Mouse (Mus musculus) heart, postnatal 10 days (tissue): Measurements from ENCODE around the gene Tagln2. TPM values are rescaled to one million over a fixed set of nuclear protein-coding genes. Genes with fewer than 3 reads are reported as not detected.

Source experiments
- DNase-seq, 2 experiments: peaks; one replicate each; pipeline ENCODE4 v3.0.0; 2021
- intact Hi-C: fragments of 180-260 bp; cut with DNase I; formaldehyde crosslinking; loops from one replicate; pipeline ENCODE4 v1.15.1; 2025
- total RNA-seq, 2 experiments: library from RNA; stranded (reverse); gene quantifications; 2 replicates each; pipeline ENCODE4 v1.2.3; 2021

Gene Tagln2
- total RNA-seq, 2 experiments from 2014 or later, result 173 to 178 TPM

DNA sequence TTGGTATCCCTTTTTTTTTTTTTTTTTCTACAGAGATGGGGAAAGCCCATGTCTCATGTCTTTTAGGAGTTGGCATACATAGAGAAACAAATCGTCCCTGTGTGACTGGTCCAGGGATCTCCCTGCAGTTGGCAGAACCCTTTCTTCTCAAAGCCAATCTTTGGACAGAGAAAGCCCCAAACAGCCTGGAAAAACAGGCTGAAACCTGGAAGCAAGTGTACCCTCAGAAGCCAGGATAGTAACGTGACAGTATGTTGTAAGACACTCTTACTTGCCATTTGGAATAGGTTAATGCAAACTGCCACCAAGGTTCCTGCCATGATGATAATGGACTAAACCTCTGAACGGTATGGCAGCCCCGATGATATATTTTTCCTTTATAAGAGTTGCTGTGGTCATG, 19.5 kb upstream of the Tagln2 start:
- intact Hi-C loops, result no loop called here
- no peak for DNase-seq

DNA sequence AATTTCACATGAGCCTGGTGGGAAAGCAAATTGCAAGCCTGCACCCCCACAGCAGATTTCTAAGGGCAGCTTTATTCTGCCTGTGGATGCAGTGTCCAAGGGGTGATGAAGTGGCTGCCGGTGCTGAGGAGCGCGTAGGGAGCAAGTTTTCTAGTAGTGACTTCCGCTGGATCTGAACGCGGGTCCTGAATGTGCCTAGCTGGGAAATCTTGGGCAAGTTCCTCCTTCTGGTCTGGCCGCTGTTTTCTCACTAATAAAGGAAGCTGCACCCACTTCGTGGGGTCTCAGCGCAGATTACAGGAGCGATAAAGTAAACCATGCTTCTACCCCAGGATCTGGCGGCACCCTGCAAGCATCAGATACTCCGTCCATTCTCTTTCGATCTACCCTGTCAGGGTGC, 18.7 kb upstream of the Tagln2 start:
- no peak for DNase-seq
- intact Hi-C loops, result no loop called here

DNA sequence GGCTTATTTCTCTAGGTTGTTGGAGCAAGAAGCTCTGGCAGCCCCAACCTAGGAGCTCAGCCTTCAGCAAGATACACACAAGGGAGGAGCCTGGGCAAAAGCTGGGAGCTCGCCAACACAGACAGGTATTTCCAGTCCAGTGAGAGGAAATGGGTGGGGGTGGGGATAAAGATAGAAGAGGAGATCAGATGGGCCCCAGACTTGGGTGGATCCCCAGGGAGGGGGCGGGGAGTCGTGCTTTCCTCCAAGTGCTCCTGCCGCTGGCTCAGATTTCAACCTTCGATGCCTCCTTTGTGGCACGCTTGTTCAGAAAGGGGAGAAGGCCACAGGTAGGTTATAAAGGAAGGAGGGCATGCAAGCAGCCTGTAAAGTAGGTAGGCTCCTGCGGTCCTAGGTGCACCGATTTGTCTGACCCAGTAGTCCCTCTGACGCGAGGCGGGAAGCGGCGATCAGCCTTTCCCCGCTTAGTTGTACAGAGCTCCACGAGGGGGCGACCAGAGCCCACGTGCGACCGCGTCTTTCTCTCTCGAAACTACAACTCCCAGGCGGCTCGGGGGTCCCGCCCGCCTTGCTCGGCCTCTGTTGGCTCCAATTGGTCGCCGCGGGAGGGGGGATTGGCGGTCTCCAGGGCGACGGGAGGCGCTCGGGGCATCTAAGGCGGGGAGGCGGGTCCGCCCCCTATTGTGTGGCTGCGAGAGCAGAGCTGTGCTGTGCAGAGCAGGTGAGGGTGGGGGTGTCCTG, 18.1 kb upstream of the Tagln2 start, which contains the start of gene Igsf9:
Gene Igsf9 (plus strand): TSS at position 249 of the 741 bp plus-strand sequence.
- peak; percentile 91 to 92 for DNase-seq
- intact Hi-C loops, result no loop called here

DNA sequence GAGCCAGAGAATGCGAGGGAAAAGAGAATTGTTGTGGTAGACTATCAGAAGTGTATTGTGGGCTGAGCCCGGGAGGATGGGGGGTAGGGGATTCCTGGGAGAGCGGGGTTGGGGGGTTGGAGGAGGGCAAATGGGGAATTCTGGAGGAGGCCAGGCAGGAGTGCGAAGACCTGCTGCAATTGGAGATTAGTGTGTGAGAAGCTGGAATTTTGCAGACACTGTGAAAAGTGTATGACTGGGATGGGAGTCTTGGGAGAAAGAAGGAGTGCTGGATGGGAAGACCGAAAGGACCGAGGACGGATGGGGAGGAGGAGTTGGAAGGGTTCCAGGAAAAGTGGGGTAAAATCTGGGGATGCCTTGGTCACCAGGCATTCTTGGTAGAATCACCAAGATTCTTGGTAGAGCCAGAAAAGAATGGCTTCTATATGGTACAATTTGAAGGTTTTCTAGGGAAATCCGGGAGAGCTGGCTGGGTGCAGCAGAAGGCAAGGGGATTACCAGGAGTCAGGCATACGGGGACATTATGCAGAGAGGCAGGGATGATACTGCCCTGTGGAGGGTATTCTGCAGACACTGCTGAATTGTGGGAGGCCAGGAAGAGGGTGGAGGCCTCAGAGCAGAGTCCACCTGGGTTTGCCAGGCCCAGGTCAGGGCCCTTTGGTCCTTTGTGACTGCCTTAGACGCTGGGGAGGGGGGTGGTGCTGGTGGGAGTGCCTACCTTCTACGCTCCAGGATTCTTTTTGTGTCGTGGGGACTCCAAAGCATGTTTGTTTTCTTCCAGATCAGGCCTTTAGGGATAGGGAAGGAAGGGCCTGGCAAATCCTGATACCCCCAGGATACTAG, 17.1 kb upstream of the Tagln2 start:
- intact Hi-C loops, result no loop called here

DNA sequence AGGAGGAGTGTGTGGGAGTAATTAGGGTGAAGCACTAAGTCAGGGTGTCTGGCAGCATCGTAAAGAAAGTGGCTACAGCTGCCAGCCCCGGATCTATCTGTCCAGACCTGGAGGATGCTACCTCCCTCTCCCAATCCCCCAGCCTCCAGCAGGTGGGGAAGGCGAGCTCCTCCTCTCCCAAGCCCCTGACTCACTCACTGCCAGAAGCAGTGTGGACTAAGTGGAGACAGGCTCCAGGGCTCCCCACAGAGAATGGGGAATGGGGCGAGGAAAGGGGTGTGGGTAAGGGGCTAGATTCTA, 16.5 kb upstream of the Tagln2 start:
- intact Hi-C loops, result no loop called here

More for the DNA sequence above, 17.1 kb upstream of the Tagln2 start:
- DNase-seq, result no peak

DNA sequence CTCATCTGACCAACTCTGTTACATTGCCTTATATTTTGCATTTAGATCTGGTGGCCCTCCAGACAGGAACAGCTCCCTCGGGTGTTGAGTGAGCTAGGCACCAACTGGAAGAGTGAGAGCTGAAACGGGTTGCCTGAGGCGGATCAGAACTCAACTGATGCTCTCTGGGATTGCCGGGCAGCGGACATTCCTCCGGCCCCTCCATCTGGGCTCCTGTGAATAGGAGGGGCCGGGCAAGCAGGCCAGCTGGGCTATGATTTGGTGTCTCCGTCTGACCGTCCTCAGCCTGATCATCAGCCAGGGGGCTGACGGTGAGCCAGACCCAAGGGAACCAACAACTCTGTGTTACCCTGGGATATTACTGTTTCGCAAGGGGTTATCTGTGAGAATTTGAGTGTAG, 15.6 kb upstream of the Tagln2 start:
- intact Hi-C loops, result no loop called here
- DNase-seq, result no peak

More for the DNA sequence above, 16.5 kb upstream of the Tagln2 start:
- no peak for DNase-seq

DNA sequence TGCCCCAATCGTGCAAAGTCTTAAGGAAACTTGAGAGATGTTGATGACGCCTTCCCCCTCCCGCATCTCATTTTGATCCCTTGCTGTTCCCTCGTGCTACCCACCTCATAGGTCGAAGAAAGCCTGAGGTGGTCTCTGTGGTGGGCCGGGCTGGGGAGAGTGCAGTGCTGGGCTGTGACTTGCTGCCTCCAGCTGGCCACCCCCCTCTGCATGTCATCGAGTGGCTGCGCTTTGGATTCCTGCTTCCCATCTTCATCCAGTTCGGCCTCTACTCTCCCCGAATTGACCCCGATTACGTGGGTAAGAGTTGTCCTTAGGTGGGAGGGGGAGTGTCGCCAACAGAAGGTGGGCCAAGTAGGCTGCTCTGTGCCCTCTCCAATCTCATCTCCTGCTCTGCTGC, 15.2 kb upstream of the Tagln2 start:
- intact Hi-C loops, result no loop called here
- no peak for DNase-seq

DNA sequence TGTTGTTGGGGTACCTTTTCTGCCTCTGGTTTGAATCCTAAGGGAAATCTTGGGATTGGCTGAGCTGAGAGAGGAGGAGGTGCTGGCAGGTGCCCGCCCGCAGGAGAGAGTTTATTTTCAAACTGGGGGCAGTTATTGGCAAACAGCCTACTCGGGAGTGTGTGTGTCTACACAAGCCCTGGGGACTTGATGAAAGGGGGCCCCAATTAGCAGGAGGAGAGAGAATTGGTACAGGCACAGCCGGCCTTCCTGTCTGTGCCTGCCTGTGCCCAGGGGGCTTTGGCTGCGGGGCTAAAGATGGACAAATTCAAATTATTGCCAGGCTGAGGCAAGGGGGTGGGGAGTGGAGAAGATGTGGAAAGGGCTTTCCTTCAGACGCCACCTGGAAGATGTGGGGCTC, 14.0 kb upstream of the Tagln2 start:
- DNase-seq, result no peak
- intact Hi-C loops, result no loop called here

DNA sequence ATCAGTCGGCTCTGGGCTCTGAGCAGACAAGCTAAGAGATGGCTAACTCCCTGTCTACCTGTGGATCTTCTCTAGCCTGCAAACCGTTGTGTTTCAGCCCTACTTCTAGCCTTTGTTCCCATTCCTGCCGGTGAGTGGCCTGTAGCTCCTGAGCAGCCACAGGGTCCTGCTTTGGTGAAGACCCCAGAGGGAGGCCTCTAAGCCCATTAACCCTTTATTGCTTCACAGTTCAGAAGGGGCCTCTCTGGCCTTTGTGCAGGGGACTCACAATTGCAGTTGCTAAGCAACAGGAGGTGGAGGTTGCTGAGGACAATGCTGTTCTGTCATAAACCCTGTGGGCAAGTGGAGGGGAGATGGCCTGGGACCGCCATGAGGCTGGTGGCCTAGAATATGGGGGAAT, 13.6 kb upstream of the Tagln2 start:
- DNase-seq, result no peak
- intact Hi-C loops, result no loop called here

DNA sequence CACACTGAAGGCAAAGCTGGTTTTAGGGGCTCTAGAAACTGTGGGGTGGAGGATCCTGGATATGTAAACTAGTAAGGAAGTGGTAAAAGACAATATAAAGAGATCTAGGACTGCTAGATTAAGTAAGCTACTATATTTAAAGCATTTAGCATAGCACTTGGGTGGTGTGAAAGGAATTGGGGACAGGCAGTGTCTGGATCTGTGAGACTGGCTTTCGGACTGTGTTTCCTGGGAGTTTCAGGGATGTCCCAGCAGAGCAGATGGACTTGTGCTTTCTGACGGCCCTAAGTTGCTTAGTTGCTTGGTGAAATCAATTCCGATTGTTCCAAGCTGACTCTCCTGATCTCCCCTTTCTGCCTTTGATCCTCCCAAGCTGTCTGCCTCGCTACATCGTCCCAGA, 13.2 kb upstream of the Tagln2 start:
- DNase-seq, result no peak
- intact Hi-C loops, result no loop called here

DNA sequence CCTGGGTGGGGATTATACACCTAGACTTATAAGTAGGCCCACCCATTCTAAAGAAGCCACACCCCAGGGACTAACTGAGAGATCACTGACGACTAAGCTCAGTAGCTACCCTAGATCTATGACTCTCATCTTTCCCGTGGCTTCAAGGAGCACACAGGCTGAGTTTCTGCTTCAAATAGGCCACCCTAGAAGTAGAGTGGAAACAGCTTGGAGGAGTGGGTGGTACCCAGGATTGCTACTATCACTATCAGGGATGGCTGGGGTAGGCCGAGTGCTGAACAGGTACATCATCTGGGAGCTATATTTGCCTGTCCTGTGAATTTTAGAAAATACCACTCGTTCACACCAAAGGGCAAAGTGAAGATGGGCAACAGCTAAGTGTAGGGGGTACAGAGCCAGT, 12.0 kb upstream of the Tagln2 start:
- DNase-seq, result no peak
- intact Hi-C loops, result no loop called here

DNA sequence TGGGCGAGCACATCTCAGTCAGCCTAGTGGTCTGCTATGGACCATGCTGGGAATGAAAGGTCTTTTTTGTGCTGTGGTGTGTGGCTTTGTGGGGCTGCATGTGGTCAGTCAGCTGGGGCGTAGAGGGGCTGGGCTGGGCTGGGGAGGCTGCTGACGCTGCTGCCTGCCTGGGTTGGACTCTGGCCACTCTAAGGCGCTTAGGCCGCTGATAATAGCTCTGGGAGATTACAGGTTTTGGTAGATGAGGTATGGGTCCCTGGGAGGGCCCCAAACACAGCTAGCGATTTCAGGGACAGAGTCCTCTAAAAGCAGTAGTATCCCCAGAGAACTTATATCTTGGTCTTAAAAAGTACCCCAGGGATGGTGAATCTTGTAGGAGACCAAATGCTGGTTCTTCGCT, 11.0 kb upstream of the Tagln2 start:
- intact Hi-C loops, result no loop called here
- DNase-seq, result no peak

DNA sequence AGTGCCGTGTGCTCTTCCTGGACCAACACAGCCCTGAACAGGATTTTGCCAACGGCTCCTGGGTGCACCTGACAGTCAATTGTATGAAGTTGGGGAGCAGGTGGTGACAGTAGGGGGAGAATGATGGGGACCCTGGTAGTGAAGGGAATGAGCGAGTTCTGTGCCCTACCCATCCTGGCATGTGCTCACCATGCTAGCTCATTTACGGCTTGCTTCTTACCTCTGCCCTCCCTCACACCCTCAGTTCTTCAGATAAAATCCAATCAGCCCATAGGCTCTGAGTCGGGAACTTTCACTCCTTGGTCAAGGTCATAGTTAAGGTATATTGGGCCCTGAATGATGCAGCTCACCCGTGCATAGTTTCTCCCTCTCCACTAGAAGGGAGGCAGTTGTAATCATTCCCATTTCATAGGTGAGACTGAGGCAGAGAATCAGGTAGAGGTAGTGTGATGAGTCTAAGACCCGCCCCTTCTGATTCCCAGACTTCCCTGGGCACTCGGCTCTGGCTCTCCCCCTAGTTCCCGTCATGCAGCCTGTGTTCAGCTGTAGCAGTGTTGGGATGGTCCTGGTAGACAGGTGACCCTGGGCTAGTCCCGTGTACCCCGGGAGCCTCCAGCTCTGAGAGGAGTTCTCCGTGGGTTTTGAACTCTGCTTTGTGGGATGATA, 10.1 kb upstream of the Tagln2 start:
- intact Hi-C loops, result loop anchor here (1.0 to 10.0 kb wide), 3 partner anchors 77 to 905 kb away; no protein-coding TSS in a partner anchor
- DNase-seq, result no peak

DNA sequence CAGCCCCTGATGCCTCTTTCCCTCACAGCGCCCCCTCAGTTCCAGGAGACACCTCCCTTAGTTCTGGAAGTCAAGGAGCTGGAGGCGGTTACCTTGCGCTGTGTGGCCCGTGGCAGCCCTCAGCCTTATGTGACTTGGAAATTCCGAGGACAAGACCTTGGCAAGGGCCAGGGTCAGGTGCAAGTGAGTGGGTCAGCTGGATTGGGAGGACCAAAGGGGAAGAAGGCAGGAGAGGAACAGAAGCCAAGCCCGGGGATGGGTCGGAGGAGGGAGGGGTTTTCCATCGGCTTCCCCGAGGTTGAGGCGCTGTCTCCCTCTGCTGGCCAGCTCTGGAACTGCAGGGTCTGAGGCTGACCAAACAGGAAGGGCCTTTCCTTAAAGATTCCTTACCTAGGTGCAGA, 9.6 kb upstream of the Tagln2 start:
- intact Hi-C loops, result loop anchor here (1.0 to 10.0 kb wide), 3 partner anchors 78 to 905 kb away; no protein-coding TSS in a partner anchor
- DNase-seq, result peak; percentile 89 to 96

DNA sequence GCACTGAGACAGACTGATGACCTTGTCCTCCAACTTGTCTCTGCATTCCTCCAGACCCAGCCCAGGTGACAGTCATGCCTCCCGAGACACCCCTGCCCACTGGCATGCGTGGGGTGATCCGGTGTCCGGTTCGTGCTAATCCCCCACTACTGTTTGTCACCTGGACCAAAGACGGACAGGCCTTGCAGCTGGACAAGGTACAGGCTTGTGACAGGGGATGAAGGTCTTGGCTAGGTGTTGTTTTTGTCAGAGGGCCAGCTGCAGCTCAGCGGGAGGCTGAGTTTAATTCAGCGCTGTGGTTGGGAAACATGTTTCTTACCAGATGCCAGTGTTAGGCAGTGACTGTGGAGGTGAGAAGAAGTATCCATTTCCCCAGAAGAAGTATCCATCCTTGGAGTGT, 7.8 kb upstream of the Tagln2 start:
- no peak for DNase-seq
- intact Hi-C loops, result loop anchor here (10.0 kb wide), 2 partner anchors 447 to 903 kb away; no protein-coding TSS in a partner anchor

DNA sequence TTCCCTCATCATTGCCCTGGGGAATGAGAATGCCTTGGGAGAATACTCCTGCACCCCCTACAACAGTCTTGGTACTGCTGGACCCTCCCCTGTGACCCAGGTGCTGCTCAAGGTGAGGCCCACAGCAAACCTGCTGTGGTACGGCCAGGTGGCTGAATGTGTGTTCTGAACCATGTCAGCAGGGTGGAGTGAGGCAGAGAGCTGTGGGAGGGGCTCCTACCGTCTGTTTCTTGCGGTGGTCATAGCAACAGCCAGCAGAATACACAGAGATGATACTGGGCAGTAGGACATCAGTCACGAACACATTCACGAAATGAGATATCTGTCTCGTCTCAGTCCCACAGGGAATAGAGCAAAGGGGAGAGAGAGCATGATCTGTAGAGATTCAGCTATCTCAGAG, 6.3 kb upstream of the Tagln2 start:
- intact Hi-C loops, result loop anchor here (10.0 kb wide), 2 partner anchors 449 to 901 kb away; no protein-coding TSS in a partner anchor
- no peak for DNase-seq

DNA sequence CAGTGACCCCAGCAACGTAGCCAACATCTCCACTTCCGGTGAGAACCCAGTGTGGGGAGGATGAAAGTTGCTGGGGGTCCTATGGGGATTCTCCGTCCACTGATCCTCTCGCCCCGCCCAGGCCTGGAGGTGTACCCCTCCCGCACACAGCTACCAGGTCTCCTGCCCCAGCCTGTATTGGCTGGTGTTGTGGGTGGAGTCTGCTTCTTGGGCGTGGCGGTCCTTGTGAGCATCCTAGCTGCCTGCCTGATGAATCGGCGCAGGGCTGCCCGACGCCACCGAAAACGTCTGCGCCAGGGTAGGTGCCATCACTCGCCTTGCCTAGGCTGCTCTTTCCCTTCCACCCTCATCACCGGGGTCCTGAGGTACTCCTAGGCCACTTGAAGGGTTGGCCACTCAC, 3.8 kb upstream of the Tagln2 start:
- intact Hi-C loops, result loop anchor here (10.0 kb wide), 2 partner anchors 451 to 899 kb away; no protein-coding TSS in a partner anchor
- DNase-seq, result no peak

DNA sequence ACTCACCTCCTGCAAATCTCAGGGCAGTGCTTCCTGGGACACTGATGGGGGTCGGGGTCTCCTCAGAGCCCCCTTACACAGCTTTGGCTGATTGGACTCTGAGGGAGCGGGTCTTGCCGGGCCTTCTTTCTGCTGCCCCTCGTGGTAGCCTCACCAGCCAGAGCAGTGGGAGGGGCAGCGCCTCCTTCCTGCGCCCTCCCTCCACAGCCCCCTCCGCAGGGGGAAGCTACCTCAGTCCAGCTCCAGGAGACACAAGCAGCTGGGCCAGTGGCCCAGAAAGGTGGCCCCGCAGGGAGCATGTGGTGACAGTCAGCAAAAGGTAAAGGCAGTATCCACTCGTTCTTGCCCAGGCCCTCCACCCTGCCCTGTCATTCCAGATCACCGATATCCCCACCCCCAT, 2.4 kb upstream of the Tagln2 start:
- intact Hi-C loops, result loop anchor here (10.0 kb wide), 2 partner anchors 453 to 897 kb away; no protein-coding TSS in a partner anchor

DNA sequence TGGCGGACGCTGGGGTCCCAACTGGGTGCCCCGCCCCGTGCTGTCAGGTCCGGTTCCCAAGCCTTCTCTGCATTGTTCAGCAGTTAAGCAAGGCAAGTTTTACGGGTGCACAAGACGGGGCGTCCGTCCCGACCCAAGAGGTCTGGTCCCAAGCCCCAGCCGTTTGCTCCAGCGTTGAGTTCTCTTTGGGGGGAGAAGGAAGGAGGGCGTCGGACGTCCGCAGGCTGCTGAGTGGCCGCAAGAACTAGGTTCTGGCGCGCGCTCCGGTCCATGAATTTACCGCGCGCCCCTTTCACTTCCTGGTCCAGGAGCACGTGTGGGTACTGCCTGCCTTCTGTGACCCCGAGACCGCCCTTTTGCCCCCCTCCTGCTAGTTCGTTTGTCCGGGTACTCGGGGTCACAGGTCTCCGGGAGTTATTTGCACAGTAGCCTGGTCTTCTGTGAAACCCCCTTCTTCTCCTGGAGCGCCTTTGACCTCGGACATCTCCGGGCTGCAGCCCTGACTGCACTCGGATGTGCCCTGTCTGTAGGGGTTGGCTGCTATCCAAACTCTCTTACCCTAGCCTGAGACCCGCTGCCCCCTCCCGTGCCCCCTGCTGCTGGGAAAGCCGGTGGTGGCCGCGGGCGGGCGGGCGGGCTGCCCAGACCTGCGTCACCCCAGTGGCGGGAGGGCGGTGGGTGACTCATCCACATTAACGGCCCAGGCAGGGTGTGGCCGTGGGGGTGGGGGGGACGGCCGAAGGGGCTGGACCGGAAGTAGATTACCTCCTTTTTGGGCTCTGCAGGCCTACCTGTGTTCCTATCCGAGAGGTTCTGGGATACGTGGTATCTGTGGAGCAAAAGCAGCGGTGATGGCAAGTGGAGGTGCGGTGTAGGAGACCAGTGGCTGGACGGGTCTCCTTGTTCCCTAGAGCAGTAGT, 864 bp downstream of the Tagln2 start:
- intact Hi-C loops, result loop anchor here (1.0 to 10.0 kb wide), 2 partner anchors 25 to 296 kb away; partner anchors contain the start of gene Pea15a
- peak; percentile 79 for DNase-seq

More for the DNA sequence above, 2.4 kb upstream of the Tagln2 start:
- DNase-seq, result no peak
